Mouse (Mus musculus): ENCODE data around the gene Slc25a17. TPM values are rescaled to one million over a fixed set of nuclear protein-coding genes. Genes with fewer than 3 reads are reported as not detected.

Gene Slc25a17
- polyA plus RNA-seq, 1 experiment from 2014 or later, result 104 TPM

DNA sequence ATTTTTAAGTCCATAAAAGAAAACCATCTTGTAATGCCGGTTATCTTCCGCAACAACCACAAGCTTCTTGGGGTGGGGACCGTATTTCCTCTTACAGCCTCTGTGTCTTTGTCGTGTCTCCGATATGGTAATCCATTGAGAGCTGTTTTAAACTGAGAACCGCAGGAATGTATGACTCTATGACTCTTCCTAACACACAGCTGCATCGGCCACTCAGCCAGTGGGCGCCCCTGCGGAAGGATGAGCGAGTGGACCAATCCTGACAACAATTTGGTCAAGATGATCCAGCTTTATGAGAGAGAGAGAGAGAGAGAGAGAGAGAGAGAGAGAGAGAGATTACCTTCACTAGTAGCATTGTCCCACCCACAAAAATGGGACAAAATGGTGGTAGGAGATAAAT is 65.7 kb downstream of the Slc25a17 start:
- ATAC-seq (ENCODE audit: low FRiP score), result no peak
- no peaks in the 10 kb centered on the region for H3K4me1 ChIP-seq
- no peaks in the 10 kb centered on the region for H3K36me3 ChIP-seq (replicated peaks)
- H3K9me3 ChIP-seq, result no peaks in the 10 kb centered on the region
- H3K4me3 ChIP-seq (replicated peaks), result no peak overlapping the region
- H3K4me2 ChIP-seq, result no peak overlapping the region
- no peak overlapping the region for H3K27ac ChIP-seq
- WGBS, result 94% methylated on average over 10 of the region's 10 CpGs
- no peaks in the 10 kb centered on the region for H3K27me3 ChIP-seq
- no peak overlapping the region for H3K9ac ChIP-seq

- Histone ChIP-seq H3K27ac (no peak overlapping the region), H3K36me3 (replicated peaks) (no peaks in the 10 kb centered on the region), H3K4me2 (no peak overlapping the region), H3K4me3 (replicated peaks) (no peak overlapping the region), H3K9me3 (no peaks in the 10 kb centered on the region), H3K9ac (no peak overlapping the region), H3K27me3 (no peaks in the 10 kb centered on the region), H3K4me1 (no peaks in the 10 kb centered on the region)
- no peak for ATAC-seq (ENCODE audit: low FRiP score)
- 86% methylated on average over 12 of the region's 12 CpGs for WGBS
Observed at GRCm38 (mm10) chr15:81294386-81294785, 66.2 kb downstream of the Slc25a17 start.

GRCm38 (mm10) chr15:81290747-81291146 is 69.9 kb downstream of the Slc25a17 start:
- Histone ChIP-seq H3K4me2 (no peak overlapping the region), H3K27me3 (no peaks in the 10 kb centered on the region), H3K36me3 (replicated peaks) (no peaks in the 10 kb centered on the region), H3K4me1 (no peaks in the 10 kb centered on the region), H3K9me3 (no peaks in the 10 kb centered on the region), H3K4me3 (replicated peaks) (no peak overlapping the region), H3K27ac (no peak overlapping the region), H3K9ac (no peak overlapping the region)
- no peak for ATAC-seq (ENCODE audit: low FRiP score)
- 91% methylated on average over 9 of the region's 9 CpGs for WGBS

GRCm38 (mm10) chr15:81290230-81290629 is 70.4 kb downstream of the Slc25a17 start:
- Histone ChIP-seq H3K27me3 (no peaks in the 10 kb centered on the region), H3K4me2 (no peak overlapping the region), H3K36me3 (replicated peaks) (no peaks in the 10 kb centered on the region), H3K9ac (no peak overlapping the region), H3K27ac (no peak overlapping the region), H3K9me3 (no peaks in the 10 kb centered on the region), H3K4me3 (replicated peaks) (no peak overlapping the region), H3K4me1 (no peaks in the 10 kb centered on the region)
- 91% methylated on average over 4 of the region's 4 CpGs for WGBS
- ATAC-seq (ENCODE audit: low FRiP score), result no peak

DNA sequence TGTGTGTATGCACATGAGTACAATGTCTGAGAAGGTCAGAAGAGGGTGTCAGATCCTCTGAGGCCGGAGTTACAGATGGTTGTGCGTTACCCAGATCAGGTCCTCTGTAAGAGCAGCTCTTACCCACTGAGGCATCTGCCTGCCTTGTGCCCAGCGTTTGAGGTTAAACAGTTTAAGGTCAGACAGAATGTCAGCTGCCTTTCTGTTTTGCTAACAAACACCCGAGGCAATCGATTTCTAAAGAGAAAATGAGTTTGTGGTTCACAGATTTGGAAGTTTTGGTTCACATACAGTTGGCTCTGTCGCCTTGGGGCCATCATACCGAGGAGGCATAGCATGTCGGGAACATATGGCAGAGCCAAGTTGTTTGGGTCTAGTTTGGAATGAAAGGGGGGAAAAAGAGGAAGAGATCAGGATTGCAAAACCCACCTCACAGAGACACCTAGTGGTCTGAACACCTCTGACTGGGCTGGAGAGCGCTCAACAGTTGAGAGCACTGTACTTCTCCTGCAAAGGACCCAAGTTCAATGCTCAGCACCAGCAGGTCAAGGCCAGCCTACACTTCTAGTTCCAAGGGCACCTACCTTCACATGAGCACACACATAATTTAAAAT is 76.4 kb downstream of the Slc25a17 start:
- H3K36me3 ChIP-seq (replicated peaks), result no peaks in the 10 kb centered on the region
- no peak for ATAC-seq (ENCODE audit: low FRiP score)
- no peaks in the 10 kb centered on the region for H3K9me3 ChIP-seq
- WGBS, result 82% methylated on average over 9 of the region's 9 CpGs
- H3K4me2 ChIP-seq, result no peak overlapping the region
- 0 out of 2 replicates have a peak, but pooled peaks cover 5% of the 10 kb centered on the region for H3K4me1 ChIP-seq
- H3K27ac ChIP-seq, result no peak overlapping the region
- H3K27me3 ChIP-seq, result no peaks in the 10 kb centered on the region
- no peak overlapping the region for H3K4me3 ChIP-seq (replicated peaks)
- no peak overlapping the region for H3K9ac ChIP-seq

DNA sequence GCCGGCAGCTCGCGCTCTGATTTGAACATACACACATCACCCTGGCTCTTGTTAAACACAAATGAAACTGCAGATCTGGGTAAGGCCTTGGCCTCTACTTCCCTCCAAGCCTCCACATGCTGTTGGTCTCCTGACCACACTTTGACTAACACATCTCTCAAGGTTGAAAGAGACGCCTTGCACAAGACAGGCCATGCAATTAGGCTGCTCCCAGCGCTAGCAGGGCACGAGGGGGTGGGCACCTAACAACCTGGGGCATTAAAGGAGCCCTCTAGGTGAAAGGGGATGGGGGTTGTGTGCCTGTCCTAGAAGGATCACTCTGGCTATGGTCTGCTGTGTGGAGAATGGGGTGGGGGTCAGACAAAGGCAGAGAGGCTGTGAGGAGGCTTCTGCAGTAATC is 81.9 kb downstream of the Slc25a17 start:
- Histone ChIP-seq H3K9ac (no peak overlapping the region), H3K36me3 (replicated peaks) (no peaks in the 10 kb centered on the region), H3K27ac (no peak overlapping the region), H3K4me2 (no peak overlapping the region), H3K9me3 (no peaks in the 10 kb centered on the region), H3K27me3 (0 out of 2 replicates have a peak, but pooled peaks cover 6% of the 10 kb centered on the region), H3K4me3 (replicated peaks) (no peak overlapping the region), H3K4me1 (peaks cover 19% of the 10 kb centered on the region)
- no peak for ATAC-seq (ENCODE audit: low FRiP score)
- 49% methylated on average over 6 of the region's 6 CpGs for WGBS

GRCm38 (mm10) chr15:81277928-81278327 is 82.7 kb downstream of the Slc25a17 start:
- Histone ChIP-seq H3K9ac (no peak overlapping the region), H3K27me3 (0 out of 2 replicates have a peak, but pooled peaks cover 7% of the 10 kb centered on the region), H3K27ac (no peak overlapping the region), H3K9me3 (no peaks in the 10 kb centered on the region), H3K4me2 (peak overlapping the region; percentile 26), H3K4me3 (replicated peaks) (no peak overlapping the region), H3K36me3 (replicated peaks) (no peaks in the 10 kb centered on the region), H3K4me1 (peaks cover 18% of the 10 kb centered on the region)
- peak; percentile 75; the same call in 1 of the 2 replicates for ATAC-seq (ENCODE audit: low FRiP score)
- whole genome bisulfite sequencing, result 7% methylated on average over 9 of the region's 11 CpGs

DNA sequence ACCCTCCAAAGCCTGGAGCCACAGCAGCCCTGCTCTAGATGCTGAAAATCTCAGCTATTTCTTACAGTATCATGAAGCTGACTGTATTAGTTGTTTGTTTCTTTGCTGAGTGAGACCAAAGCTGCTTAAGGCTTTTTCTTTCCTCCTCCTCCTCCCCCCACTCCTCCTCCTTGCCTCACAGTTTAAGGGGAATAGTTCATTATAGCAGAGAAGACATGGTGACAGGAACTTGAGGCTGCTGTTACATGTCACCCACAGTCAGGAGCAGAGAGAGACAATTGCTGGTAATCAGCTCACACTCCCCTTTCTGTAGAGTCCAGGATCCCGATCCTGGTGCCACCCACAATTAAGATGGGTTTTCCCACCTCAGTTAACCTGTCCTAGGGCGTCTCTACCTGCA is 87.3 kb downstream of the Slc25a17 start:
- Histone ChIP-seq H3K4me1 (peaks cover 19% of the 10 kb centered on the region), H3K4me3 (replicated peaks) (no peak overlapping the region), H3K36me3 (replicated peaks) (no peaks in the 10 kb centered on the region), H3K9me3 (no peaks in the 10 kb centered on the region), H3K27ac (0 out of 2 replicates have a peak overlapping the region, but pooled peaks have one; percentile 19), H3K4me2 (no peak overlapping the region), H3K9ac (no peak overlapping the region), H3K27me3 (0 out of 2 replicates have a peak, but pooled peaks cover 12% of the 10 kb centered on the region)
- no peak for ATAC-seq (ENCODE audit: low FRiP score)
- WGBS, result 61% methylated on average over 2 of the region's 2 CpGs

DNA sequence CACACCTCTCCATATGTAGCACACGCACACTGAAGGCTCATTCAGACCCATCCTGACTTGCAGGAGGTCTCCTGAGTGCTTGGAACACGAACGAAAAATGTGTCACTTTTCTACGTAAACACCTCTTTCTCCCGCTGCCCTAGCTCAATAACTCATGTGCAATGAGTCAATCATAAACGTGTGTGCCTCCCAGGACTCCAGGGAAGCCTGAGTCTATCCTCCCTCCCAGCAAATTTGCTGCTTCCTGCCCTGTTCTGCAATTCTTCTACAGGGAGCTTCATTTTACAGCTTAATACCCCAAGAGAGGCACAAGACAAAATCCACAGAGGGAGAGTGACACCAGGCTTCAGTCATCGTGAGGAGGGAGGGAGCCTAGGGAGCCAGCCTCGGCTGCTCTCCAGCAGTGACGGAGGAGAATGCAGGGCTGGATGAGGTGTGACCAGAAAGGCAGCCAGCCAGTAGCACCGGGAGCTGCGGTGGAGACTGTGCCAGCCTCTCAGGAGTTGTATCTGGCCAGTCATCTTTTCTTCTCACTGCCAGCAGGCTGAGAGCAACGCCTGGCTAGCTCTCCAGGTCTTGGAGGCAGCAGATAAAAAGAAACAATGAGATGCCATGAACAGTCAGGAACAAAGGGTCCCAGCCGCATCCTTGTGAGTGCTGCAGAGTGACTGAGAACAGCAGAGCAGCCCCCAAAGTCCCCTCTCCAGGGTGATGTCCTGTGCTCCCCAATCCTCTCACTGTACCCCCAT is 88.1 kb downstream of the Slc25a17 start:
- Histone ChIP-seq H3K9me3 (no peaks in the 10 kb centered on the region), H3K36me3 (replicated peaks) (no peaks in the 10 kb centered on the region), H3K9ac (0 out of 2 replicates have a peak overlapping the region, but pooled peaks have one; percentile 33), H3K27me3 (0 out of 2 replicates have a peak, but pooled peaks cover 12% of the 10 kb centered on the region), H3K4me2 (no peak overlapping the region), H3K4me1 (peaks cover 10% of the 10 kb centered on the region), H3K27ac (peak overlapping the region; percentile 36; the same call in 1 of the 2 replicates), H3K4me3 (replicated peaks) (no peak overlapping the region)
- 22% methylated on average over 13 of the region's 13 CpGs for WGBS
- ATAC-seq (ENCODE audit: low FRiP score), result no peak

Other genes with a start within 250 kb of the Slc25a17 start
- gene Mrtfa, start 170.1 kb downstream of the Slc25a17 start, polyA plus RNA-seq (2016; fragmentation: Nextera tagmentation; extraction: Ambion mirVana), result 25.7 and 27.9 TPM in 2 replicates
- 0.36 and 0.72 TPM in 2 replicates for gene Mchr1, start 125.3 kb downstream of the Slc25a17 start, polyA plus RNA-seq (2016; fragmentation: Nextera tagmentation; extraction: Ambion mirVana)
- gene St13, start 39.3 kb upstream of the Slc25a17 start, polyA plus RNA-seq (2016; fragmentation: Nextera tagmentation; extraction: Ambion mirVana), result 218 and 219 TPM in 2 replicates
- 11.5 and 11.9 TPM in 2 replicates for gene Xpnpep3, start 39.3 kb upstream of the Slc25a17 start, polyA plus RNA-seq (2016; fragmentation: Nextera tagmentation; extraction: Ambion mirVana)
- gene Dnajb7, start 47.5 kb upstream of the Slc25a17 start, polyA plus RNA-seq (2016; fragmentation: Nextera tagmentation; extraction: Ambion mirVana), result 1.7 and 2.4 TPM in 2 replicates
- 559 and 579 TPM in 2 replicates for gene Rbx1, start 105.5 kb upstream of the Slc25a17 start, polyA plus RNA-seq (2016; fragmentation: Nextera tagmentation; extraction: Ambion mirVana)
- 26.0 and 27.2 TPM in 2 replicates for gene Ep300, start 224.5 kb upstream of the Slc25a17 start, polyA plus RNA-seq (2016; fragmentation: Nextera tagmentation; extraction: Ambion mirVana)

Measured in forebrain, embryonic 12.5 days (tissue).